Comparison of ENCODE assay signal across 27 mouse cellular contexts in the genomic region with DNA sequence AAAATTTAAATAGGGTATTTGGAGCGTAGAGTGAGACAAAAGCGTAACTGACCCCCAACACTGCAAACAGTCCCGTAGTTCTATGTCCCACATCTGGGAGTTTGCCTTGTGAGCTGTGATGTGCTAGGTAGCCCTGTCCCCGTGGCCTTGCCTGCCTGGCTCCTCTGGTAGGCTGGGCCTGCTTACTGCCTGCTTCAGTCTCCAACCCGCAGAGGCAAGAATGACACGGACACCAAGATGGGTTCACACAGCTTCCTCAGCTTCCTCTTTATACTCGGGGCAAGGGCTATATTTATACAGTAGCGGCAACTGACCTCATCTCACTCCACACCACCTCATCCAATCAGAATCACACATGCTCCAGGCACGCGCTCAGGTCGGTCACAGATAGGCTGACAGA. TPM values are rescaled to one million over a fixed set of nuclear protein-coding genes. Genes with fewer than 3 reads are reported as not detected.
"Had no signal": no experiment of that assay in that cellular context is flagged by ENCODE, and none has a peak within 500 bp of the region (broad histone marks: within the 10 kb centered on the region; RNA-seq: fewer than 3 reads in every experiment).

No protein-coding gene starts in this region.

- ATAC-seq: liver, postnatal 0 days; lung, postnatal 0 days; midbrain, embryonic 16.5 days had no signal

- H3K27ac ChIP-seq: lung, embryonic 15.5 days; macrophage; midbrain, embryonic 10.5 days; midbrain, embryonic 12.5 days; neural tube, embryonic 13.5 days; neural tube, embryonic 15.5 days had no signal

- H3K4me1 ChIP-seq: lung, embryonic 15.5 days; midbrain, embryonic 10.5 days; midbrain, embryonic 12.5 days; neural tube, embryonic 13.5 days; neural tube, embryonic 15.5 days had no signal

- H3K36me3 ChIP-seq: lung, embryonic 15.5 days; midbrain, embryonic 10.5 days; midbrain, embryonic 12.5 days; neural tube, embryonic 13.5 days; neural tube, embryonic 15.5 days had no signal

- H3K9ac ChIP-seq: liver, postnatal 0 days; lung, embryonic 15.5 days; midbrain, embryonic 12.5 days; neural tube, embryonic 13.5 days; neural tube, embryonic 15.5 days had no signal

- H3K4me3 ChIP-seq: lung, embryonic 15.5 days; midbrain, embryonic 10.5 days; midbrain, embryonic 12.5 days; myocyte; neural tube, embryonic 13.5 days; neural tube, embryonic 15.5 days had no signal

- H3K4me2 ChIP-seq: lung, embryonic 15.5 days; midbrain, embryonic 12.5 days; neural tube, embryonic 13.5 days; neural tube, embryonic 15.5 days had no signal

- DNase-seq: liver, postnatal 0 days; lung, adult 2 months; lung, postnatal 14 days; lung, postnatal 36 days; midbrain, embryonic 14.5 days; retina, postnatal 1 day; right cerebral cortex, adult 18-20 months; right cerebral cortex, postnatal 25 days; right cerebral cortex, postnatal 4 days; spleen, adult 18-20 months; thymus, adult 18-20 months; thymus, postnatal 14 days; thymus, postnatal 4 days had no signal

- H3K27me3 ChIP-seq: lung, embryonic 15.5 days; midbrain, embryonic 12.5 days; neural tube, embryonic 13.5 days; neural tube, embryonic 15.5 days had no signal

- H3K9me3 ChIP-seq: lung, embryonic 15.5 days; midbrain, embryonic 10.5 days; midbrain, embryonic 12.5 days; neural tube, embryonic 13.5 days; neural tube, embryonic 15.5 days had no signal

RNA-seq across cellular contexts. Expression of gene Gm11639, which starts 10.7 kb away (rescaled TPM):
- total RNA-seq: megakaryocyte, adult 5-6 weeks; megakaryocyte-erythroid progenitor cell, adult 5-6 weeks had no signal
- polyA plus RNA-seq: lung, adult 2 months; lung, embryonic 15.5 days; macrophage; midbrain, embryonic 10.5 days; midbrain, embryonic 12.5 days; midbrain, embryonic 14.5 days; midbrain, embryonic 16.5 days; myocyte; neural tube, embryonic 11.5 days; neural tube, embryonic 13.5 days; small intestine, adult 2 months; urinary bladder, adult 2 months had no signal
